Mouse (Mus musculus): Measurements from ENCODE around the gene Ralgapa1.
"Not testable (repeated sequence)": the region's sequence is repeated elsewhere in the genome, so short reads cannot be mapped to it uniquely, and the experiment has no call there.

Gene Ralgapa1

GRCm38 (mm10) chr12:55598887-55599561, 221.9 kb downstream of the Ralgapa1 start, which contains the start of gene Insm2:
Insm2 (plus strand) TSS chr12:55599427.
- peak in 1 of 2 experiments; percentile 3 for DNase-seq (ENCODE audit: low spot score in 2 of 2)

GRCm38 (mm10) chr12:55598537-55598886, 222.5 kb downstream of the Ralgapa1 start:
- no peak for DNase-seq (ENCODE audit: low spot score in 2 of 2)

GRCm38 (mm10) chr12:55586936-55587335, 234.0 kb downstream of the Ralgapa1 start:
- DNase-seq (ENCODE audit: low spot score in 2 of 2) = not testable (repeated sequence)

- no peak for DNase-seq (ENCODE audit: low spot score in 2 of 2)
These were observed 247.2 kb downstream of the Ralgapa1 start for GRCm38 (mm10) chr12:55573794-55574193.

GRCm38 (mm10) chr12:55573089-55573488, 247.9 kb downstream of the Ralgapa1 start:
- no peak for DNase-seq (ENCODE audit: low spot score in 2 of 2)

- no peak for DNase-seq (ENCODE audit: low spot score in 2 of 2)
These were observed 249.3 kb downstream of the Ralgapa1 start for GRCm38 (mm10) chr12:55571661-55572060.

GRCm38 (mm10) chr12:55571181-55571580, 249.8 kb downstream of the Ralgapa1 start:
- DNase-seq (ENCODE audit: low spot score in 2 of 2) = no peak

- DNase-seq (ENCODE audit: low spot score in 2 of 2) = no peak
These were observed 250.3 kb downstream of the Ralgapa1 start for GRCm38 (mm10) chr12:55570646-55571045.

GRCm38 (mm10) chr12:55569676-55570075, 251.3 kb downstream of the Ralgapa1 start:
- DNase-seq (ENCODE audit: low spot score in 2 of 2) = no peak

- DNase-seq (ENCODE audit: low spot score in 2 of 2) = no peak
These were observed 252.5 kb downstream of the Ralgapa1 start for GRCm38 (mm10) chr12:55568466-55568865.

- DNase-seq (ENCODE audit: low spot score in 2 of 2) = no peak
These were observed 254.1 kb downstream of the Ralgapa1 start for GRCm38 (mm10) chr12:55566837-55567236.

GRCm38 (mm10) chr12:55565867-55566266, 255.1 kb downstream of the Ralgapa1 start:
- no peak for DNase-seq (ENCODE audit: low spot score in 2 of 2)

GRCm38 (mm10) chr12:55565206-55565605, 255.8 kb downstream of the Ralgapa1 start, which contains the start of gene Aldoart2:
Aldoart2 (plus strand) TSS chr12:55565239.
- no peak for DNase-seq (ENCODE audit: low spot score in 2 of 2)

- DNase-seq (ENCODE audit: low spot score in 2 of 2) = no peak
These were observed 256.6 kb downstream of the Ralgapa1 start for GRCm38 (mm10) chr12:55564187-55564963.

GRCm38 (mm10) chr12:55563742-55564141, 257.2 kb downstream of the Ralgapa1 start:
- no peak for DNase-seq (ENCODE audit: low spot score in 2 of 2)

- peak in 1 of 2 experiments; percentile 19 for DNase-seq (ENCODE audit: low spot score in 2 of 2)
These were observed 260.8 kb downstream of the Ralgapa1 start for GRCm38 (mm10) chr12:55560025-55560690.

- DNase-seq (ENCODE audit: low spot score in 2 of 2) = no peak
These were observed 261.6 kb downstream of the Ralgapa1 start for GRCm38 (mm10) chr12:55559184-55559855.

GRCm38 (mm10) chr12:55557866-55558265, 263.1 kb downstream of the Ralgapa1 start:
- DNase-seq (ENCODE audit: low spot score in 2 of 2) = no peak

GRCm38 (mm10) chr12:55554901-55555300, 266.1 kb downstream of the Ralgapa1 start:
- DNase-seq (ENCODE audit: low spot score in 2 of 2) = not testable (repeated sequence)
